Mouse (Mus musculus) embryo, embryonic 11 days (tissue): ENCODE data around the gene Gm20489.

Experiments
- DNase-seq: peaks from one replicate; pipeline ENCODE4 v3.0.0-alpha.2; 2015

Gene Gm20489

GRCm38 (mm10) chrX:101260441-101261325 lies 8.1 kb downstream of the Gm20489 start:
- DNase-seq, result peak; percentile 82

GRCm38 (mm10) chrX:101256603-101257002 lies 12.2 kb downstream of the Gm20489 start:
- DNase-seq, result peak; percentile 28

GRCm38 (mm10) chrX:101254740-101255139 lies 14.1 kb downstream of the Gm20489 start:
- DNase-seq, result no peak

- DNase-seq, result peak; percentile 93
These were observed 14.7 kb downstream of the Gm20489 start, which contains the start of gene Foxo4 for GRCm38 (mm10) chrX:101253952-101254729. Gene Foxo4, plus strand, starts transcription at chrX:101254528.

- DNase-seq, result no peak
These were observed 23.8 kb downstream of the Gm20489 start for GRCm38 (mm10) chrX:101245011-101245410.

- no peak for DNase-seq
These were observed 46.0 kb downstream of the Gm20489 start for GRCm38 (mm10) chrX:101222796-101223162.

GRCm38 (mm10) chrX:101221834-101222795 lies 46.7 kb downstream of the Gm20489 start, which contains the start of gene Snx12:
Gene Snx12, minus strand, starts transcription at chrX:101222563.
- DNase-seq, result peak; percentile 89
